Mouse (Mus musculus) ES-E14 (cell line): ENCODE measurements at regions not wholly inside any gene's neighbourhood (a gene's known extent, or its start where the extent isn't known, plus 50 kb on each side); places are given as distances from the start of the nearest gene placed in this dataset.

Source experiments
- DNase-seq: peaks from one replicate; pipeline ENCODE4 v3.0.0-alpha.2; 2013; ENCODE audit warnings: low read depth, low spot score
- H3K27ac ChIP-seq: 2 replicates; pipeline ENCODE4 v1.5.1; 2012; ENCODE audit warnings: low read depth, mild to moderate bottlenecking, low read length, moderate library complexity, mixed read lengths; ENCODE audit not compliant: poor library complexity, insufficient read depth, severe bottlenecking
- H3K36me3 ChIP-seq: 2 replicates; pipeline ENCODE4 v1.6.1; 2012; ENCODE audit warnings: mild to moderate bottlenecking, low read length, moderate library complexity, mixed read lengths; ENCODE audit not compliant: control insufficient read depth, poor library complexity, insufficient read depth, severe bottlenecking
- H3K4me1 ChIP-seq, 2 experiments: fragments of 150-350 bp in 1 of 2; sonication (generic) in 1 of 2; 2 replicates each; pipeline ENCODE4 v1.6.1; 2012; ENCODE audit warnings: low read length in 2 of 2, mild to moderate bottlenecking in 1 of 2, mixed read lengths in 1 of 2; ENCODE audit not compliant: control insufficient read depth in 2 of 2, insufficient read depth in 2 of 2, poor library complexity in 1 of 2
- H3K4me3 ChIP-seq, 2 experiments: fragments of 150-350 bp in 1 of 2; sonication (generic) in 1 of 2; 2 replicates each; pipeline ENCODE4 v1.5.1; 2012; ENCODE audit warnings: low read length in 2 of 2, low read depth in 1 of 2, mild to moderate bottlenecking in 1 of 2, mixed read lengths in 1 of 2; ENCODE audit not compliant: insufficient read depth in 1 of 2, poor library complexity in 1 of 2, severe bottlenecking in 1 of 2
- H3K9ac ChIP-seq: 2 replicates; pipeline ENCODE4 v1.6.1; 2012; ENCODE audit warnings: low read depth, mild to moderate bottlenecking, low read length, mixed read lengths; ENCODE audit not compliant: poor library complexity, insufficient read depth, severe bottlenecking
- H3K9me3 ChIP-seq: fragments of 150-350 bp; sonication (generic); 2 replicates; pipeline ENCODE4 v1.6.1; 2012; ENCODE audit warnings: low read depth, mild to moderate bottlenecking, low read length; ENCODE audit not compliant: control insufficient read depth, insufficient read depth
- CHD2 ChIP-seq: IDR thresholded peaks from 2 replicates; pipeline ENCODE4 v1.6.1; 2014; ENCODE audit warnings: mild to moderate bottlenecking, low read depth, low read length, inconsistent platforms
- HCFC1 ChIP-seq: IDR thresholded peaks from 2 replicates; pipeline ENCODE4 v1.6.1; 2012; ENCODE audit warnings: low read length, inconsistent platforms, borderline replicate concordance; ENCODE audit not compliant: insufficient read depth
- MAFK ChIP-seq: IDR thresholded peaks from 2 replicates; pipeline ENCODE4 v1.6.1; 2014; ENCODE audit warnings: mild to moderate bottlenecking, low read depth, low read length, inconsistent platforms; ENCODE audit not compliant: insufficient read depth
- ZC3H11A ChIP-seq: IDR thresholded peaks from 2 replicates; pipeline ENCODE4 v1.6.1; 2012; ENCODE audit warnings: low read depth, mild to moderate bottlenecking, inconsistent platforms, low read length, borderline replicate concordance
- ZNF384 ChIP-seq: IDR thresholded peaks from 2 replicates; pipeline ENCODE4 v1.6.1; 2012; ENCODE audit warnings: low read depth, low read length, inconsistent platforms
- in situ Hi-C, 2 experiments: fragments of 600-800 bp; cut with MboI; formaldehyde crosslinking; loops; one replicate each; pipeline ENCODE4 v1.15.1; 2025; ENCODE audit warnings: low sequenced_read_pairs in 2 of 2, inconsistent platforms in 1 of 2; ENCODE audit not compliant: unreplicated experiment in 2 of 2

GRCm38 (mm10) chr19:56037584-56037983, 249.4 kb upstream of the Habp2 start:
- TF ChIP-seq CHD2, result no peak
- no peak for TF ChIP-seq ZNF384
- no peak for TF ChIP-seq MAFK
- TF ChIP-seq HCFC1, result no peak
- TF ChIP-seq ZC3H11A, result no peak
- DNase-seq, result no peak
- in situ Hi-C loops, result no loop called here

GRCm38 (mm10) chr19:56039091-56040004, 247.6 kb upstream of the Habp2 start:
- no peak for DNase-seq
- no peak for TF ChIP-seq CHD2
- TF ChIP-seq ZNF384, result no peak
- no peak for TF ChIP-seq ZC3H11A
- TF ChIP-seq HCFC1, result no peak
- TF ChIP-seq MAFK, result no peak
- H3K9me3 ChIP-seq, result no peaks in the 10 kb centered on the region

More at GRCm38 (mm10) chr19:56037584-56037983, 249.4 kb upstream of the Habp2 start:
- H3K9me3 ChIP-seq, result no peaks in the 10 kb centered on the region
- H3K4me3 ChIP-seq, result no peak overlapping the region
- H3K36me3 ChIP-seq, result no peaks in the 10 kb centered on the region
- no peak overlapping the region for H3K27ac ChIP-seq
- H3K9ac ChIP-seq, result no peak overlapping the region
- H3K4me1 ChIP-seq, result no peaks in the 10 kb centered on the region

GRCm38 (mm10) chr19:56041930-56042329, 245.0 kb upstream of the Habp2 start:
- H3K4me3 ChIP-seq, result no peak overlapping the region
- no peaks in the 10 kb centered on the region for H3K9me3 ChIP-seq
- no peak overlapping the region for H3K9ac ChIP-seq
- no peak for DNase-seq
- no peak overlapping the region for H3K27ac ChIP-seq
- no peaks in the 10 kb centered on the region for H3K4me1 ChIP-seq
- no peaks in the 10 kb centered on the region for H3K36me3 ChIP-seq
- TF ChIP-seq ZNF384 (no peak), ZC3H11A (no peak)
- in situ Hi-C loops, result no loop called here

More at GRCm38 (mm10) chr19:56039091-56040004, 247.6 kb upstream of the Habp2 start:
- in situ Hi-C loops, result no loop called here
- no peak overlapping the region for H3K27ac ChIP-seq
- H3K36me3 ChIP-seq, result no peaks in the 10 kb centered on the region
- no peak overlapping the region for H3K4me3 ChIP-seq
- no peaks in the 10 kb centered on the region for H3K4me1 ChIP-seq
- H3K9ac ChIP-seq, result no peak overlapping the region

GRCm38 (mm10) chr19:56046784-56047390, 240.1 kb upstream of the Habp2 start:
- in situ Hi-C loops, result no loop called here

More at GRCm38 (mm10) chr19:56046784-56047390, 240.1 kb upstream of the Habp2 start:
- no peak overlapping the region for H3K4me3 ChIP-seq
- no peak overlapping the region for H3K27ac ChIP-seq
- TF ChIP-seq MAFK (no peak), HCFC1 (no peak), ZNF384 (no peak), ZC3H11A (no peak), CHD2 (no peak)
- H3K4me1 ChIP-seq, result no peaks in the 10 kb centered on the region
- H3K9me3 ChIP-seq, result no peaks in the 10 kb centered on the region
- no peaks in the 10 kb centered on the region for H3K36me3 ChIP-seq
- no peak for DNase-seq
- H3K9ac ChIP-seq, result no peak overlapping the region
